Mouse (Mus musculus): ENCODE results near the gene Klhl3. TPM values are rescaled to one million over a fixed set of nuclear protein-coding genes. Genes with fewer than 3 reads are reported as not detected.
A peak's percentile ranks its signal among the peaks of the same experiment; 100 is the strongest.

Klhl3 gene
- total and polyA plus RNA-seq, 3 experiments = 2.1 to 4.3 (median 2.7) TPM

DNA sequence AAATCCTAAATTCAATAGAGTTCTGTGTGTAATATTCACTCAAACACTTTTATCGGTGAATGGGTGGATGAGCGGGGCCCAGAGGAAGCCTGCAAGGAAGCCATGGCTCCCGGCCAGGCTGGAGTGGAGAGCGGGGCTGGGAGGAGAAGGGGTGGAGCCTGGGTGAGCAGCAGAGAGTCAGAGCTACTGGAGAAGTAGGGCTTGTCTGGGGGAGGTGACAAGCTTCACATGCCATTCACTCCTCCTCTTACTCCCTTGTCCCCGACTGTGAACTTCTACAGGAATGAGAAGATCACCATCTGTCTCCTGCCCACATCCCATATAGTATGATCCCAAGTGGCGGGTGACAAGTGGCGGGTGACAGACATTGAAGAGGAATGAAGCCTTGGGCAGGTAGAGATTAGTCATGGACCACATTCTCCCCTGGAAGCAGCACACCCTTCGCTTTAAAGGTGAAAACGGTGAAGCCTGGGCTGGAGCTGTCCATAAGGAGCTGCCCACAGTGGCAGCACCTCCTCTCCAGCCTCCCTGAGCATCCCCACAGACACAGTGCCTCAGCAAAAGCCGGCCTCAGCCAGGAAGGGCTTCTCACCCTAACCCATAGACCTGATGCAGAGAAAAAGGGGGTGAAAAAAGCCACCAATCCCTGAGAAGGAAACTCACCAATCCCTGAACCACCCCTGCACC lies 77.8 kb downstream of the Klhl3 start:
- H3K79me2 ChIP-seq (replicated peaks; ENCODE audit: control insufficient read depth, insufficient read depth, low read length) = no peaks in the 10 kb centered on the region
- peaks cover 4% of the 10 kb centered on the region; the same call in 1 of the 2 replicates for H3K4me1 ChIP-seq (ENCODE audit: control insufficient read depth, insufficient read depth, low read length)
- peak; percentile 82 to 83 for DNase-seq
- no peaks in the 10 kb centered on the region for H3K27me3 ChIP-seq (ENCODE audit: control insufficient read depth, insufficient read depth, low read length)
- TF ChIP-seq EP300 (IDR thresholded peaks at IDR 0.05; ENCODE audit: insufficient read depth, low read depth, low read length) (no peak), CTCF (IDR thresholded peaks at IDR 0.05) (no peak), POLR2A (IDR thresholded peaks at IDR 0.05; ENCODE audit: insufficient read depth, low read depth, low read length) (no peak)
- H3K4me3 ChIP-seq = no peak overlapping the region
- WGBS = 31% methylated on average over 10 of the region's 10 CpGs
- no peaks in the 10 kb centered on the region for H3K36me3 ChIP-seq (ENCODE audit: control insufficient read depth, insufficient read depth, low read length)
- no peak overlapping the region for H3K9ac ChIP-seq (ENCODE audit: low read depth, low read length)
- intact Hi-C loops (cut with DNase I) = loop anchor here (2.0 kb wide), 1 partner anchor 31 kb away; no protein-coding TSS in a partner anchor
- H3K27ac ChIP-seq = no peak overlapping the region; the same call in 1 of the 2 replicates

DNA sequence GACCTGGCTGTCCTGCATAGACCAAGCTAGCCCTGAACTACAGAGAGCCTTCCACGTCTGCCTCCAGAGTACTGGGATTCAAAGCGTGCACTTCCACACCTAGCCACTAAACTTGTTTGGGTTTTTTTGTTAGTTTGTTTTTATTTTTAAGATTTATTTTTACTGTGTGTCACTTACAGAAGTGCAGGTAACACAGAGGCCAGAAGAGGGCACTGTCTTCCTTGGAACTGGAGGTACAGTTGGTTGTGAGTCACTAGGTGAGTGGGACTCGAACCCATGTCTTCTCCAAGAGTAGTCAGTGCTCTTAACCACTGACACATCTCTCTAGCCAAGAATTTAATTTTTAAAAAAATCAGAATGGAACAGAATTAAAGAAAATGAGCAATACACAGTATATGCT lies 78.4 kb downstream of the Klhl3 start:
- intact Hi-C loops (cut with DNase I) = loop anchor here (2.0 kb wide), 1 partner anchor 32 kb away; no protein-coding TSS in a partner anchor
- Histone ChIP-seq H3K36me3 (ENCODE audit: control insufficient read depth, insufficient read depth, low read length) (no peaks in the 10 kb centered on the region), H3K27ac (peak overlapping the region; percentile 16; the same call in 1 of the 2 replicates), H3K4me3 (no peak overlapping the region), H3K9ac (ENCODE audit: low read depth, low read length) (no peak overlapping the region), H3K79me2 (replicated peaks; ENCODE audit: control insufficient read depth, insufficient read depth, low read length) (no peaks in the 10 kb centered on the region), H3K27me3 (ENCODE audit: control insufficient read depth, insufficient read depth, low read length) (no peaks in the 10 kb centered on the region), H3K4me1 (ENCODE audit: control insufficient read depth, insufficient read depth, low read length) (peaks cover 4% of the 10 kb centered on the region; the same call in 1 of the 2 replicates)
- WGBS = 81% methylated on average over 3 of the region's 3 CpGs
- TF ChIP-seq POLR2A (IDR thresholded peaks at IDR 0.05; ENCODE audit: insufficient read depth, low read depth, low read length) (no peak), CTCF (IDR thresholded peaks at IDR 0.05) (peak; percentile 55)
- DNase-seq = no peak

DNA sequence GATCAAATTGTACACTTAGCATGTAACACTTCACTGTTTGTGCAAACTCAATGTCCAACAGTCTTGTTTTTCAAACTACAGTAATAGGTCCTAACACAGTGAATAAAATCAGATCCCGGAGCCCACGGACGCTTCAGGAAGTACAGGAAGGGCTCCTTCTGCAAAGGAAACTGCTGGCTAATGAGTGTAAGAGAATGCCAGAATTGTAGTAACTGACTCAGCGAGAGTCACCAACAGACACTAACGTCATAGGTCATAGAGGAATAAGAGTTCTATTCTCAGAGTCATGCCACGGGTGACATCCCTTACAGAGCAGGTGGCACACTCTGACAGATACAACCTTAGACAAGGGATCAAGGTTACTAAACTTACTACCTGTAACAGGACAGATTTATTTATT lies 78.9 kb downstream of the Klhl3 start:
- intact Hi-C loops (cut with DNase I) = loop anchor here (2.0 kb wide), 1 partner anchor 32 kb away; no protein-coding TSS in a partner anchor

DNA sequence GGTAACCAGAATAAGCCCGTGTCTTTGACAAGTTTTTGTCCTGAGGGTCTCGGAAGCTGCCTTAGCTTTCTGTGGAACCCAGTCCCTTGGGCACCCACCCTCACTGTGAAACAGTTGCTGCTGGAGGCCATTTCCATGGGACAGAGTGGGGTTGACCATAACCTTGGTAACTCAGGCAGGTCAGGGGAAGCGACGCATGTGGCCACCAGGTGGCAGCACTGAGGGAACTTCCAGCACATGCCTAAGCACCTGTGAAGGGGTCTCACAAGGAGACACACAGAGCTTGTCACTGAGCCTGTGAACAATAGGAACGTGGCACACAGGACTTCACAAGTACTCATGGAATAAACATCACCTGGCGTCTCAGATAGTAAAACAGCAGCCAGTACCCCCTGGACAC lies 81.6 kb downstream of the Klhl3 start:
- H3K27ac ChIP-seq = no peak overlapping the region

More for the DNA sequence above, 78.9 kb downstream of the Klhl3 start:
- Histone ChIP-seq H3K36me3 (ENCODE audit: control insufficient read depth, insufficient read depth, low read length) (no peaks in the 10 kb centered on the region), H3K4me1 (ENCODE audit: control insufficient read depth, insufficient read depth, low read length) (peaks cover 4% of the 10 kb centered on the region; the same call in 1 of the 2 replicates), H3K79me2 (replicated peaks; ENCODE audit: control insufficient read depth, insufficient read depth, low read length) (no peaks in the 10 kb centered on the region), H3K9ac (ENCODE audit: low read depth, low read length) (no peak overlapping the region), H3K4me3 (no peak overlapping the region), H3K27ac (no peak overlapping the region), H3K27me3 (ENCODE audit: control insufficient read depth, insufficient read depth, low read length) (no peaks in the 10 kb centered on the region)
- WGBS = 49% methylated on average over 6 of the region's 6 CpGs
- TF ChIP-seq POLR2A (IDR thresholded peaks at IDR 0.05; ENCODE audit: insufficient read depth, low read depth, low read length) (no peak), EP300 (IDR thresholded peaks at IDR 0.05; ENCODE audit: insufficient read depth, low read depth, low read length) (no peak), CTCF (IDR thresholded peaks at IDR 0.05) (no peak)
- no peak for DNase-seq

DNA sequence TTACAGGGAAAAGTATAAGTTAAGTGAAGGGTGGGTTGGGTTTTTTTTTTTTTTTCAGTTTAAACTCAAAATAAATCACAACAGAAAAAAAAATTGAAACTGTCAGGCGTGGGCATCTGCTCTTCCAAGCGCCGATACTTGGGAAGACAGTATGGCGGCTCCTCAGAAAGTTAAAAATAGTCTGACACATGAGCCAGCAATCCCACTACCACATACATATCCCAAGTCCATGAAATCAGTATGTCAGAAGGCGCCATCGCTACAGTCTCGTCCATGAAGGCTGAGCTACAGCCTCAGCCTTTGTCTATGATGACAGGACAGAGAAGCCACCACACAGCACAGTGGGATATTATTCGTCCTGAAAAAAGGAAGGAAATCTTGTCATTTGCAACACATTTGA lies 86.3 kb downstream of the Klhl3 start:
- WGBS = 86% methylated on average over 8 of the region's 8 CpGs
- Histone ChIP-seq H3K36me3 (ENCODE audit: control insufficient read depth, insufficient read depth, low read length) (no peaks in the 10 kb centered on the region), H3K27ac (no peak overlapping the region), H3K79me2 (replicated peaks; ENCODE audit: control insufficient read depth, insufficient read depth, low read length) (no peaks in the 10 kb centered on the region), H3K4me1 (ENCODE audit: control insufficient read depth, insufficient read depth, low read length) (no peaks in the 10 kb centered on the region), H3K27me3 (ENCODE audit: control insufficient read depth, insufficient read depth, low read length) (no peaks in the 10 kb centered on the region), H3K9ac (ENCODE audit: low read depth, low read length) (no peak overlapping the region), H3K4me3 (no peak overlapping the region)
- DNase-seq = no peak
- no peak for TF ChIP-seq EP300 (IDR thresholded peaks at IDR 0.05; ENCODE audit: insufficient read depth, low read depth, low read length)
- no peak for TF ChIP-seq POLR2A (IDR thresholded peaks at IDR 0.05; ENCODE audit: insufficient read depth, low read depth, low read length)
- TF ChIP-seq CTCF (IDR thresholded peaks at IDR 0.05) = no peak
- intact Hi-C loops (cut with DNase I) = no loop called here

More for the DNA sequence above, 81.6 kb downstream of the Klhl3 start:
- intact Hi-C loops (cut with DNase I) = loop anchor here (2.0 kb wide), 1 partner anchor 85 kb away; no protein-coding TSS in a partner anchor
- Histone ChIP-seq H3K79me2 (replicated peaks; ENCODE audit: control insufficient read depth, insufficient read depth, low read length) (no peaks in the 10 kb centered on the region), H3K4me1 (ENCODE audit: control insufficient read depth, insufficient read depth, low read length) (peaks cover 4% of the 10 kb centered on the region; the same call in 1 of the 2 replicates), H3K4me3 (no peak overlapping the region), H3K9ac (ENCODE audit: low read depth, low read length) (no peak overlapping the region), H3K27me3 (ENCODE audit: control insufficient read depth, insufficient read depth, low read length) (no peaks in the 10 kb centered on the region), H3K36me3 (ENCODE audit: control insufficient read depth, insufficient read depth, low read length) (no peaks in the 10 kb centered on the region)
- 56% methylated on average over 6 of the region's 6 CpGs for WGBS
- DNase-seq = peak; percentile 60 to 78
- TF ChIP-seq CTCF (IDR thresholded peaks at IDR 0.05) (peak; percentile 92; the same call in 1 of the 2 replicates), POLR2A (IDR thresholded peaks at IDR 0.05; ENCODE audit: insufficient read depth, low read depth, low read length) (no peak), EP300 (IDR thresholded peaks at IDR 0.05; ENCODE audit: insufficient read depth, low read depth, low read length) (0 out of 2 replicates have a peak, but pooled peaks have one; percentile 38)

Data from heart, adult 2 months (tissue).